Mouse (Mus musculus) adrenal gland, postnatal 25 days (tissue): ENCODE measurements around the gene Ppp1r3g. TPM values are rescaled to one million over a fixed set of nuclear protein-coding genes. Genes with fewer than 3 reads are reported as not detected.
A peak's percentile ranks its signal among the peaks of the same experiment; 100 is the strongest.

Source experiments
- DNase-seq: peaks from one replicate; pipeline ENCODE4 v3.0.0; 2021; ENCODE audit warnings: mixed read lengths
- total RNA-seq: library from RNA; stranded (reverse); gene quantifications from 2 replicates; pipeline ENCODE4 v1.2.3, GENCODE M21; 2021

Ppp1r3g gene
- total RNA-seq, 1 experiment from 2014 or later = 0.43 TPM

GRCm38 (mm10) chr13:35995231-35995630 lies 36.6 kb downstream of the Ppp1r3g start:
- DNase-seq = no peak

GRCm38 (mm10) chr13:35995696-35996426 lies 37.2 kb downstream of the Ppp1r3g start:
- no peak for DNase-seq

- DNase-seq = no peak
Measured at GRCm38 (mm10) chr13:35997606-35998005, 39.0 kb downstream of the Ppp1r3g start.

GRCm38 (mm10) chr13:36000798-36001197 lies 42.2 kb downstream of the Ppp1r3g start:
- DNase-seq = no peak

GRCm38 (mm10) chr13:36009981-36010380 lies 51.3 kb downstream of the Ppp1r3g start:
- DNase-seq = no peak

- no peak for DNase-seq
Measured at GRCm38 (mm10) chr13:36015636-36016035, 57.0 kb downstream of the Ppp1r3g start.

GRCm38 (mm10) chr13:36018017-36018416 lies 59.4 kb downstream of the Ppp1r3g start:
- DNase-seq = no peak

- DNase-seq = peak; percentile 51
Measured at GRCm38 (mm10) chr13:36019309-36020274, 61.0 kb downstream of the Ppp1r3g start.

Other genes with a start within 250 kb of the Ppp1r3g start
- 19.0 and 20.7 TPM in 2 replicates for gene Rpp40, start 52.5 kb upstream of the Ppp1r3g start, total RNA-seq
- gene Fars2, start 158.6 kb downstream of the Ppp1r3g start, total RNA-seq = 94.8 and 97.4 TPM in 2 replicates
- gene Lyrm4, start 158.7 kb downstream of the Ppp1r3g start, total RNA-seq = 20.7 and 22.9 TPM in 2 replicates